Mouse (Mus musculus) kidney, adult 2 months (tissue): ENCODE data around the gene Cpxm2. TPM values are rescaled to one million over a fixed set of nuclear protein-coding genes. Genes with fewer than 3 reads are reported as not detected.

ENCODE experiments used
- DNase-seq: peaks from one replicate; pipeline ENCODE4 v3.0.0; 2021
- H3K27ac ChIP-seq: fragments of 200-500 bp; 2 replicates; pipeline ENCODE4 v1.5.1; 2012; ENCODE audit warnings: low read depth, low read length, control low read depth, inconsistent platforms; ENCODE audit not compliant: insufficient read depth
- H3K27me3 ChIP-seq: fragments of 200-500 bp; replicated peaks from 2 replicates; pipeline ENCODE4 v1.6.1; 2012; ENCODE audit warnings: mild to moderate bottlenecking, moderate library complexity, low read length, inconsistent platforms; ENCODE audit not compliant: control insufficient read depth, insufficient read depth
- H3K36me3 ChIP-seq: fragments of 200-500 bp; 2 replicates; pipeline ENCODE4 v1.6.1; 2012; ENCODE audit warnings: mild to moderate bottlenecking, moderate library complexity, low read length, inconsistent platforms; ENCODE audit not compliant: control insufficient read depth, insufficient read depth
- H3K4me1 ChIP-seq: fragments of 200-500 bp; 2 replicates; pipeline ENCODE4 v1.6.1; 2011; ENCODE audit warnings: low read length; ENCODE audit not compliant: control insufficient read depth, insufficient read depth
- H3K4me3 ChIP-seq: fragments of 200-500 bp; 2 replicates; pipeline ENCODE4 v1.5.1; 2011; ENCODE audit warnings: mild to moderate bottlenecking, low read depth, low read length, control low read depth; ENCODE audit not compliant: insufficient read depth
- CTCF ChIP-seq: fragments of 200-500 bp; conservative IDR thresholded peaks from 2 replicates; pipeline ENCODE4 v1.5.1; 2011; ENCODE audit warnings: low read depth, mild to moderate bottlenecking, control low read depth, low read length, moderate library complexity, mixed read lengths; ENCODE audit not compliant: insufficient read depth, insufficient read length
- POLR2A ChIP-seq: fragments of 200-500 bp; IDR thresholded peaks from one replicate; pipeline ENCODE4 v1.6.1; 2011; ENCODE audit warnings: low read depth, low read length, control low read depth
- WGBS: fragments of 180-500 bp; shearing (Covaris S2); methylation state at CpG from one replicate; pipeline ENCODE4 v1.1.7; 2018; 5-methylcytosine and 5-hydroxymethylcytosine counted together
- polyA plus RNA-seq: library from polyadenylated mRNA; depleted of rRNA; stranded (reverse); fragments of >200 nt; gene quantifications from 2 replicates; pipeline ENCODE4 v1.2.3, GENCODE M21; 2012

Gene Cpxm2
- polyA plus RNA-seq, 1 experiment = 3.5 TPM

DNA sequence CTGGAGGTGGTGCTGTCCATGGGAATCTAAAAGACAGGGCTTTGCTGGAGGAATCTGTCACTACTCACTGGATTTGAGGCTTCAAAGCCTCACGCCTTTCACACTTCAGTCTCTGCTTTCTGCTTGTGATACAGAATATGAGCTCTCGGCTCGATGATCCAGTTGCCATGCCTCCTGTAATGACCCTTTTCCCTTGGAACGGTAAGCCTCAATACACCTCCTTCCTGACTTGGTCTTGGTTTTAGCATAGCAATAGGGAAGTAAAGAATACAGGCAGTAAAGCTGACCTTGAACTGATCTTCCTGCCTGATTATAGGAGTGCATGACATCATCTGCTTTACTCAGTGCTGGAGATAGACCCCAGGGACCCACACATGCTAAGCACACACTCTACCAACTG lies 49.2 kb downstream of the Cpxm2 start:
- no peaks in the 10 kb centered on the region; the same call in 1 of the 2 replicates for H3K27me3 ChIP-seq
- DNase-seq = no peak
- H3K4me1 ChIP-seq = no peaks in the 10 kb centered on the region
- TF ChIP-seq CTCF (no peak), POLR2A (no peak)
- no peak overlapping the region for H3K4me3 ChIP-seq
- H3K27ac ChIP-seq = no peak overlapping the region
- WGBS = 66% methylated on average over 4 of the region's 4 CpGs
- no peaks in the 10 kb centered on the region for H3K36me3 ChIP-seq

DNA sequence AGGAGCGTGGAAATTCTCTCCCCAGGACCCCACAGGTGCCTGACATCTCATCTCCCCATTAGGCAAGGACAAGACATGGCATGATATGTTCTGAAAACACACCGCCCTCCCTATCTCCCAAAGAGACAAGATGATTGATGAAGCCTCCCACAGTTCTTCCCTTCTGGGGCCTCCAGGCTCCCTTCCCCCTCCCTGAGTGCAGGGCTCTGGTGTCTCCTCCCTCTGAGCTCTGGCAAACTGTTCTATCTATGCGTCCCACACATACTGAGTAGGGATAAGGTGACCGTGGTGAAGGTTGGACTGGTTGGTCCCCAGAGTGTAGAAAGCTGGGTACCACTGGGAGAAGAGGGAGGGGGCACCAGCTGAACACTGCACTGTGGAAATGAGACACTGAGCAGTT lies 56.1 kb downstream of the Cpxm2 start:
- TF ChIP-seq CTCF = no peak
- no peak for TF ChIP-seq POLR2A
- Histone ChIP-seq H3K4me1 (no peaks in the 10 kb centered on the region), H3K4me3 (no peak overlapping the region), H3K27me3 (no peaks in the 10 kb centered on the region), H3K27ac (no peak overlapping the region), H3K36me3 (no peaks in the 10 kb centered on the region)
- WGBS = 28% methylated on average over 4 of the region's 4 CpGs
- no peak for DNase-seq

DNA sequence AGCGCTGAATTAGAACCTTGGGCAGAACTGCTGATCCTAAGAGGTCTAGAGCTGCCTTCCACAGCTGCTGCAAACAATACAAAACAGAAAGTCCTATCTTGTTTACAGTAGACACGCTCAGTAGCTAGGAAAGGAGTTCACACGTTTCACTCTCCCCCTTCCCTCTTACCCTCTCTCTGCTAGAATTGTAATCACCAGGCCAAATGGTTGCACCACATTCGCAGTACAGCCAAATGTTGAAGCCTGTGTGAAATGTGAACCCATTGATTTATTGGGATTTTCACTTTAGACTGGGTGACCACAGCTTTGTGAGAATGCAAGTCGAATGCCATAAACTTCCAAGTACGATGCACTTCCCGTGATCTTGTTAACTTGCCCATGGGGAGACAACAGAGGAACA lies 59.9 kb downstream of the Cpxm2 start:
- Histone ChIP-seq H3K36me3 (no peaks in the 10 kb centered on the region), H3K27ac (no peak overlapping the region), H3K27me3 (no peaks in the 10 kb centered on the region), H3K4me3 (no peak overlapping the region), H3K4me1 (no peaks in the 10 kb centered on the region)
- 36% methylated on average over 7 of the region's 7 CpGs for WGBS
- no peak for DNase-seq
- TF ChIP-seq POLR2A (no peak), CTCF (no peak)

DNA sequence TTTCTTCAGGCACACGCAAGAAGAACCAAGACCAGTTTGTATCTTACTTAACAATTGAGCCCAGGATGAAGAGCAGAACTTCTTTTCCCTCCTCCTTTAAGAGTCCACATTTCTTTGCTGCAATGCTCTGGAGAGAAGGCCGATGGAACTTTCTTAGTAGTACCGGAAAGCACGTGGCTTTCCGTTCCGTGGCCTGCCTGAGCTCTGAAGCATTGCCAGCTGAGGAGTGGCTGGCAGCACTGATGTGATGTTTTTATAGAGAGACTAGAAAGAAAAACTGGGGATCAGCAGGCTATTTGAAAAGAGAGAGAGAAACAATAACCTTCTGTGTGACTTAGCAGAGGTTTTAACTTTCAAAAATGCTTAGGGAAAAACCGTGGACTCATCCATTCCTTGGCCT lies 63.0 kb downstream of the Cpxm2 start:
- 80% methylated on average over 7 of the region's 7 CpGs for WGBS
- Histone ChIP-seq H3K27me3 (no peaks in the 10 kb centered on the region; the same call in 1 of the 2 replicates), H3K4me1 (no peaks in the 10 kb centered on the region), H3K27ac (no peak overlapping the region), H3K4me3 (no peak overlapping the region), H3K36me3 (no peaks in the 10 kb centered on the region)
- TF ChIP-seq POLR2A (no peak), CTCF (no peak)
- DNase-seq = no peak

DNA sequence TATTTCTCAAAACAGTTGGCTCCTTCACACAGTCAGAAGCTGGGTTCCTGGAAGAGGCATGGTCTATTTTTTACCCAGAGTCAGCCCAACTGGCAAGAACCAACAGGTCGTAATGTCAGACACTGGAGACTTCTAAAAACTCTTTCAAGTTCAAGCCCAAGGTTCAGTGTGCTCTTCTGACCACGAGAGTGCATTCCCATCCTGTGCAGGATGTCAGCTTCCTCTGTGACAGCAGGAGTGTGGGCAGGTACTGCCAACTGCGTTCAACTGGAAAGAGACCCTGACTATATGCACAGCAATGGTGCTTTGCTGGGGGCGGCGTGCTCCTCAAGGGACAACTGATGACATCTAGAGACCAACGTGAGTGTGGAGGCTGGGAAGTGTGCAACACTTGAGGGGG lies 65.9 kb downstream of the Cpxm2 start:
- no peaks in the 10 kb centered on the region for H3K4me1 ChIP-seq
- 51% methylated on average over 6 of the region's 6 CpGs for WGBS
- no peaks in the 10 kb centered on the region; the same call in 1 of the 2 replicates for H3K27me3 ChIP-seq
- no peak overlapping the region for H3K27ac ChIP-seq
- TF ChIP-seq POLR2A (no peak), CTCF (no peak)
- H3K36me3 ChIP-seq = no peaks in the 10 kb centered on the region
- no peak overlapping the region for H3K4me3 ChIP-seq
- no peak for DNase-seq

DNA sequence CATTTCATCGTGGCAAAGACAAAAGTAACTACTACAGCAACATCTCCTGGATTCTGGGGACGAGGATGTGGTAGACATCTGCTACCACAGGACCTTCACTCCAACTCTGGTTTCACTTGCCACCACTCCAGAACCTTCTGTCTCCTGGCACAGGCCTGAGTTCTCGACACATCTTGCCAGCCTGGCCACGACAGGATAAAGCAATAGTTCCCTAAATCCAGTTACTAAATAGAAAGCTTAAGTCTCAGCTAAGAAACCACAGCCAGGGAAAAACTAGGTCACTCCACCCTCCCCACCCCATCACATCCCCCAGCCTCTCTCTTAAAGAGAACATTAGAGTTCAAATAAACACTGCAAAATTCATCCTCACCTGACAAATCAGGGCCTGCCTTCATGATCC lies 66.4 kb downstream of the Cpxm2 start:
- Histone ChIP-seq H3K36me3 (no peaks in the 10 kb centered on the region), H3K27me3 (no peaks in the 10 kb centered on the region; the same call in 1 of the 2 replicates), H3K27ac (no peak overlapping the region), H3K4me3 (no peak overlapping the region), H3K4me1 (no peaks in the 10 kb centered on the region)
- DNase-seq = no peak
- 68% methylated on average over 4 of the region's 4 CpGs for WGBS
- TF ChIP-seq CTCF (no peak), POLR2A (no peak)

DNA sequence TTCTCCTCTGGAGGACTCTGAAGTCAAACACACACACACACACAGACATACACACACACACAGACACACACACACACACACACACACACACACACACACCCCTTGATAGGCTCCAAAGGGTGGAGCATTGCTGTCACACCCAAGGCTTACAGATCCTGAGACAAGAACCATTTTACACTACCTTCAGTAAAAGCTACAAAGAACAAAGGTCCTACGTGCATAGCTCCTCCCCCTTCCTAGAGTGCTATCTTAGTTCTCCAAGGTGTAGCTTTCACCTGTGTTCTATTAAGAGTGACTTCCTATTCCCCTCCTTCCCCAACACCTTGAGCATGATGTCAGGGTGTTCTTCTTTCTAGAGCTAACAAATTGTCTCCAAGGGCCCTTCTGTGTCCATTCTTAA lies 78.7 kb downstream of the Cpxm2 start:
- WGBS = 67% methylated on average over 1 of the region's 1 CpGs
- Histone ChIP-seq H3K4me1 (no peaks in the 10 kb centered on the region), H3K27me3 (no peaks in the 10 kb centered on the region), H3K27ac (no peak overlapping the region), H3K36me3 (no peaks in the 10 kb centered on the region), H3K4me3 (no peak overlapping the region)
- DNase-seq = no peak
- TF ChIP-seq POLR2A = no peak
- TF ChIP-seq CTCF = no peak

DNA sequence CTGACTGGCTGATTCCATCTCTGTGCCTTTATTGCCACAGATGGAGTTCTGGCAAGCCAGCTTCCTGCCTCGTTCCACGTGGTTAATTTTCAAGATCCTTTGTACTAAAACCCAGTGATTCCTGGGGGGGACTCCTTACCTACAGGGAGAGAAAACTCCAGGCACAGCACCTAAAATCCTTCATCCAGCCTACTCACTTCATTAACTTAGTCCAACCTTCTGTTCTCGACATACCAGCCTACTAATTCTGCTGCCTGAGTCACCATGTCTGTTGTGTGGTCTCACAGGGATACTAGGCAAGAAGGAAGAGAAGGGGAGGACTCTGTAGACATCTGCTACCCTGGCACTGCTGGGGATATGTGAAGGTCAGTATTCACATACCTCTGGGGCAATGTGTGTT lies 80.0 kb downstream of the Cpxm2 start:
- Histone ChIP-seq H3K4me1 (no peaks in the 10 kb centered on the region), H3K27me3 (no peaks in the 10 kb centered on the region), H3K36me3 (no peaks in the 10 kb centered on the region), H3K27ac (no peak overlapping the region), H3K4me3 (no peak overlapping the region)
- TF ChIP-seq POLR2A (no peak), CTCF (no peak)
- DNase-seq = no peak
- 42% methylated on average over 3 of the region's 3 CpGs for WGBS
